Mouse (Mus musculus) heart, embryonic 16.5 days (tissue): ENCODE measurements around the gene Ankib1. TPM values are rescaled to one million over a fixed set of nuclear protein-coding genes. Genes with fewer than 3 reads are reported as not detected.
"Not testable (repeated sequence)": the region's sequence is repeated elsewhere in the genome, so short reads cannot be mapped to it uniquely, and the experiment has no call there.

Experiments
- ATAC-seq: fragments of 200-750 bp; cut with Nextera tagmentation; replicated peaks from 2 replicates; pipeline ENCODE4 v1.8.0; 2017; ENCODE audit warnings: moderate number of reproducible peaks; ENCODE audit not compliant: insufficient read depth, low FRiP score; ENCODE audit errors: extremely low read depth
- H3K27ac ChIP-seq: fragments of 300-500 bp; sonication (generic); 2 replicates; pipeline ENCODE4 v1.5.1; 2014; ENCODE audit warnings: mild to moderate bottlenecking, low read length, control low read depth, moderate library complexity
- H3K27me3 ChIP-seq: fragments of 300-500 bp; sonication (generic); 2 replicates; pipeline ENCODE4 v1.6.1; 2014; ENCODE audit warnings: low read length, mixed read lengths; ENCODE audit not compliant: control insufficient read depth, insufficient read depth
- H3K36me3 ChIP-seq: fragments of 300-500 bp; sonication (generic); 2 replicates; pipeline ENCODE4 v1.6.1; 2014; ENCODE audit not compliant: control insufficient read depth, insufficient read depth
- H3K4me1 ChIP-seq: fragments of 300-500 bp; sonication (generic); 2 replicates; pipeline ENCODE4 v1.6.1; 2014; ENCODE audit warnings: low read length, mixed read lengths; ENCODE audit not compliant: control insufficient read depth, insufficient read depth
- H3K4me2 ChIP-seq: fragments of 300-500 bp; sonication (generic); 2 replicates; pipeline ENCODE4 v1.6.1; 2014; ENCODE audit warnings: low read depth, mild to moderate bottlenecking, control low read depth, low read length
- H3K4me3 ChIP-seq: fragments of 300-500 bp; sonication (generic); 2 replicates; pipeline ENCODE4 v1.5.1; 2014; ENCODE audit warnings: mild to moderate bottlenecking, control low read depth, low read length
- H3K9ac ChIP-seq: fragments of 300-500 bp; sonication (generic); 2 replicates; pipeline ENCODE4 v1.6.1; 2014; ENCODE audit warnings: low read length, control low read depth
- H3K9me3 ChIP-seq: fragments of 300-500 bp; sonication (generic); replicated peaks from 2 replicates; pipeline ENCODE4 v1.6.1; 2016; ENCODE audit warnings: low read length; ENCODE audit not compliant: control insufficient read depth
- WGBS: fragments of 180-500 bp; shearing (Covaris S2); extraction: QIAGEN DNeasy Blood & Tissue Kit; methylation state at CpG from one replicate; pipeline ENCODE4 v1.1.7; 2014; 5-methylcytosine and 5-hydroxymethylcytosine counted together
- polyA plus RNA-seq: library from polyadenylated mRNA; unstranded; fragments of >200 nt; fragmentation: Nextera tagmentation; extraction: Ambion mirVana; gene quantifications from 2 replicates; pipeline ENCODE4 v1.2.1, GENCODE M21; 2015

Gene Ankib1
- polyA plus RNA-seq, 1 experiment from 2014 or later = 4.6 TPM

GRCm38 (mm10) chr5:3750536-3750935 is 52.2 kb downstream of the Ankib1 start:
- H3K36me3 ChIP-seq, H3K27me3 ChIP-seq, H3K9ac ChIP-seq, H3K4me1 ChIP-seq, H3K4me2 ChIP-seq, H3K4me3 ChIP-seq, ATAC-seq, H3K9me3 ChIP-seq: not testable (repeated sequence)
- H3K27ac ChIP-seq = peak overlapping the region; percentile 11; the same call in 1 of the 2 replicates

GRCm38 (mm10) chr5:3732846-3733245 is 69.9 kb downstream of the Ankib1 start:
- 83% methylated on average over 24 of the region's 24 CpGs for WGBS

GRCm38 (mm10) chr5:3728820-3729219 is 73.9 kb downstream of the Ankib1 start:
- no peak overlapping the region for H3K4me2 ChIP-seq
- H3K36me3 ChIP-seq = peaks cover 4% of the 10 kb centered on the region; the same call in 1 of the 2 replicates
- no peaks in the 10 kb centered on the region for H3K4me1 ChIP-seq
- no peak overlapping the region for H3K27ac ChIP-seq
- 61% methylated on average over 5 of the region's 5 CpGs for WGBS
- H3K4me3 ChIP-seq = no peak overlapping the region
- no peaks in the 10 kb centered on the region for H3K27me3 ChIP-seq
- ATAC-seq = no peak
- H3K9me3 ChIP-seq = no peaks in the 10 kb centered on the region
- H3K9ac ChIP-seq = no peak overlapping the region

More at GRCm38 (mm10) chr5:3732846-3733245, 69.9 kb downstream of the Ankib1 start:
- H3K27ac ChIP-seq, H3K4me1 ChIP-seq, H3K4me2 ChIP-seq, ATAC-seq, H3K9me3 ChIP-seq, H3K27me3 ChIP-seq, H3K4me3 ChIP-seq, H3K36me3 ChIP-seq, H3K9ac ChIP-seq: not testable (repeated sequence)

GRCm38 (mm10) chr5:3725491-3725890 is 77.2 kb downstream of the Ankib1 start:
- Histone ChIP-seq H3K4me1 (peaks cover 4% of the 10 kb centered on the region), H3K36me3 (peaks cover 4% of the 10 kb centered on the region; the same call in 1 of the 2 replicates), H3K9ac (no peak overlapping the region), H3K27me3 (no peaks in the 10 kb centered on the region), H3K4me2 (no peak overlapping the region), H3K4me3 (no peak overlapping the region), H3K9me3 (no peaks in the 10 kb centered on the region), H3K27ac (no peak overlapping the region)
- WGBS = 69% methylated on average over 1 of the region's 1 CpGs
- no peak for ATAC-seq

- H3K4me1 ChIP-seq = peaks cover 4% of the 10 kb centered on the region
- H3K4me3 ChIP-seq = no peak overlapping the region
- WGBS = 83% methylated on average over 2 of the region's 2 CpGs
- H3K27ac ChIP-seq = no peak overlapping the region
- H3K36me3 ChIP-seq = peaks cover 11% of the 10 kb centered on the region; the same call in 1 of the 2 replicates
- no peak for ATAC-seq
- no peak overlapping the region for H3K4me2 ChIP-seq
- no peaks in the 10 kb centered on the region for H3K27me3 ChIP-seq
- H3K9me3 ChIP-seq = no peaks in the 10 kb centered on the region
- no peak overlapping the region for H3K9ac ChIP-seq
Observed at GRCm38 (mm10) chr5:3723415-3723814, 79.3 kb downstream of the Ankib1 start.

- Histone ChIP-seq H3K36me3 (peaks cover 11% of the 10 kb centered on the region; the same call in 1 of the 2 replicates), H3K4me1 (peaks cover 4% of the 10 kb centered on the region), H3K9me3 (no peaks in the 10 kb centered on the region), H3K9ac (no peak overlapping the region), H3K4me3 (no peak overlapping the region), H3K27me3 (no peaks in the 10 kb centered on the region), H3K27ac (no peak overlapping the region), H3K4me2 (no peak overlapping the region)
- no peak for ATAC-seq
- 73% methylated on average over 2 of the region's 2 CpGs for WGBS
Observed at GRCm38 (mm10) chr5:3722873-3723272, 79.9 kb downstream of the Ankib1 start.

GRCm38 (mm10) chr5:3719371-3719770 is 83.4 kb downstream of the Ankib1 start:
- H3K4me1 ChIP-seq = peaks cover 4% of the 10 kb centered on the region
- H3K27ac ChIP-seq = no peak overlapping the region
- H3K9ac ChIP-seq = no peak overlapping the region
- no peak overlapping the region for H3K4me3 ChIP-seq
- no peak for ATAC-seq
- 79% methylated on average over 4 of the region's 4 CpGs for WGBS
- no peak overlapping the region for H3K4me2 ChIP-seq
- peaks cover 12% of the 10 kb centered on the region; the same call in 1 of the 2 replicates for H3K36me3 ChIP-seq
- no peaks in the 10 kb centered on the region for H3K9me3 ChIP-seq
- no peaks in the 10 kb centered on the region for H3K27me3 ChIP-seq

GRCm38 (mm10) chr5:3715800-3716199 is 86.9 kb downstream of the Ankib1 start:
- Histone ChIP-seq H3K9me3 (no peaks in the 10 kb centered on the region), H3K27me3 (no peaks in the 10 kb centered on the region), H3K4me3 (no peak overlapping the region), H3K9ac (no peak overlapping the region), H3K4me2 (no peak overlapping the region), H3K27ac (no peak overlapping the region), H3K4me1 (no peaks in the 10 kb centered on the region), H3K36me3 (peaks cover 12% of the 10 kb centered on the region; the same call in 1 of the 2 replicates)
- WGBS = 90% methylated on average over 5 of the region's 5 CpGs
- no peak for ATAC-seq

- Histone ChIP-seq H3K36me3 (peaks cover 29% of the 10 kb centered on the region), H3K4me3 (no peak overlapping the region), H3K4me1 (no peaks in the 10 kb centered on the region), H3K27me3 (no peaks in the 10 kb centered on the region), H3K4me2 (no peak overlapping the region), H3K9ac (no peak overlapping the region), H3K9me3 (no peaks in the 10 kb centered on the region), H3K27ac (no peak overlapping the region)
- ATAC-seq = no peak
- WGBS = 87% methylated on average over 4 of the region's 4 CpGs
Observed at GRCm38 (mm10) chr5:3702180-3702579, 100.5 kb downstream of the Ankib1 start.
